Mouse (Mus musculus) heart, postnatal 10 days (tissue): ENCODE results near the gene Pim1. TPM values are rescaled to one million over a fixed set of nuclear protein-coding genes. Genes with fewer than 3 reads are reported as not detected.

Experiments used
- DNase-seq, 2 experiments: peaks; one replicate each; pipeline ENCODE4 v3.0.0; 2021
- intact Hi-C: fragments of 180-260 bp; cut with DNase I; formaldehyde crosslinking; loops from one replicate; pipeline ENCODE4 v1.15.1; 2025
- total RNA-seq, 2 experiments: library from RNA; stranded (reverse); gene quantifications; 2 replicates each; pipeline ENCODE4 v1.2.3; 2021

The Pim1 gene
- total RNA-seq, 2 experiments from 2014 or later = 40.6 to 51.5 TPM

DNA sequence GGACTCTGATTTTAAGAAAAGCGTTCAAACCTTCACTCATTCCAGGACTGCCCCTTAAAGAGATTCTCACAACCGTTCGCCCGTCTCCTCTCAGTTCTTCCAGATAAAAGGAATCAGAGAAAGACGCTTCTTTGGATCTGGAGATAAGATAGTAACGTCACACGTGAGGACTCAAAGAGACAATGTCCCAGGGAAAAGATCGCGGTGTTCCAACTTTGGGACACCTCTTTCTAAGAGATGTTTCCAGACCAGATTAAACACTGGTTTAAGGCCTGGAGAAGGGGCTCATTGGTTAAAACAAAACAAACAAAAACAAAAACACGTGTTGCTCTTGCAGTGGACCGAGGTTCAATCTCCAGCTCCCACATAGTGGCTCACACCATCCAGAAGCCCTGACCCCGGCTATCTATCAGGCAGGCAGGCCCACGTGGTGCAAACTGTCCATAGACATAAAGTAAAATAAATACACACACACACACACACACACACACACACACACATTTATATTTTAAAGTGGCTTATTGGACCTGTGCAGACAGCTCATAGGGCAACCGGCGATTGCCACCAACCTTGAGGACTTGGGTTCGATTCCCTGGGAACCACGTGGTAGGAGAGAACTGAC is 25.9 kb upstream of the Pim1 start:
- intact Hi-C loops = no loop called here

DNA sequence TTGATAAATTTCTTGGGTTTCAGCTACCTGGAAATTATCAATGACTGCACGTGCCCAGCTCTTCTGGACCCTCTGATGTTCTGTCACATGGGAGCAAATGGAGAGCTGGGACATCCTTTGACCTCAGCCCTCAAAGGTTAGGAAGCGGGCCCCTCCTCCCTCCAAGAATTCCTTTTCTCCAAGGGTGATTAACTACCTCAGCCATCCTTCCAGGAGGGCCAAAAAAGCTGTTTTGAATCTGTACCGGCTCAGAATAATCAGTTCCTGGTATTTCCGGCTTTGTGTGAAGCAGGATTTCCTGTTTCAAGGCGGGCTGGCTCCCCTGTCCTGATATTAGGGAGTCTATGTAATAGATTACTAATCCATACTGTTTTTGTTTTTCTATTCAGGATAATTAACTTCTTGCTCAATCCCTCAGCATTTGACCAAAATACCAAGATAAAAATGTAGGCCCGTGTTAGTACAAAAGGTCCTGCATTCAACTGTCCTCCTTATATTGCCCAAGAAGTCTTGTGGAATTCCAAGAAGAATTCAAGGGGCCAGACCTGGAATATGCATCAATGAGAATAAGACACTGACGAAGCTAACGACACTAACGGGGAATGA is 25.0 kb upstream of the Pim1 start:
- no peak for DNase-seq
- intact Hi-C loops = no loop called here

More for the DNA sequence above, 25.9 kb upstream of the Pim1 start:
- no peak for DNase-seq

DNA sequence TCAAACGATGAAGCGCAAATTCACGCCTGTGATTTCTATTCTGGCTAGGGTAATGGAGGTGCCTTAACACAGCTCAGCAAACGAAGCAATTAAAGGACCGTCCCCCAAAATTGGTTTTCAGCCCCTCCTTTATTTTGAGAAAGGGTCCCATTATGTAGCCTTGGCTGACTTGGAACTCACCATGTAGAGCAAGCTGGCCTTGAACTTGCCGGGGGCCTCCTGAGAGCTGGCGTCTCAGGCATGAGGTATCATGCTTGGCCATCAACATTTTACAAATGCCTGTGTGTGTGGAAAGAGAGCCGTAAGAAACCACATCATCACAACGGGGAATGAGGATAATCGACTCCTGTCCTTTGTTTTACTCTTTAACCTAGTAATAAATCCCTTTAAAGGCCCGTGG is 23.5 kb upstream of the Pim1 start:
- intact Hi-C loops = no loop called here
- DNase-seq = no peak

DNA sequence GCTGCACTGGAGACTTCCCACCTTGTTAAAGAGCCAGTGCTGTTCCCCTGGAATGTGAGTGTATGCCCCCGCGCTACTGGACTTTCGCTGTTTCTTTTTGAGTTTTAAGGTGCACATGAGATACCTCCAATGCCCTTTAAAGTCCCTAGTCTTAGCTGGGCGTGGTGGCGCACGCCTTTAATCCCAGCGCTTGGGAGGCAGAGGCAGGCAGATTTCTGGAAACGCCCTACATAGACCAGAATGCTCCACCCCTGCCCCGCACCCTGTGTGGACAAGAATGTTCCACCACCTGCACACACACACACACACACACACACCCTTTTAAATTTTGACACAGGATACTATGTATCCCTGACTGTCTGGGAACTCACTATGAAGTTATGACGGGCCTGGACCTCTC is 17.1 kb upstream of the Pim1 start:
- intact Hi-C loops = no loop called here
- no peak for DNase-seq

DNA sequence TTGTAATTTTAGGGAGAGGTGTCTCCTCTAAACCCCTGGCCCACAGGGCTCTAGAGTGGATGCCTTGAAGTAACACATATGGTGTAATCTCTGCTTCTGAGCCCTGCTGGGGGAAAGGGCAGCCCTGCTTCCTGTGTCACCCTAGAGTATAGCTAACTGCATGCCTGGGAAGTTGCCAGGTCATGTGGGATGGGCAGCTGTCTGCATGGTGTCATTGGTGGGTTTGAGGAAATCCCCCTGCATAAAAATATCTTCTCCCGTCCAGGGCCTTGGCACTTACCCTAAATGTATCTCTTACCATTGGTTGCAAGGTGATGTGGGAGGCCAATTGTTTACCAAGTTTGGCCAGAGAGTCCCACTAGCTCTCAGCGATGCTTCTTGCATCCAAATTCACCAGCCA is 16.5 kb upstream of the Pim1 start:
- intact Hi-C loops = loop anchor here (2.0 kb wide), 1 partner anchor 15 kb away; no protein-coding TSS in a partner anchor
- DNase-seq = no peak

DNA sequence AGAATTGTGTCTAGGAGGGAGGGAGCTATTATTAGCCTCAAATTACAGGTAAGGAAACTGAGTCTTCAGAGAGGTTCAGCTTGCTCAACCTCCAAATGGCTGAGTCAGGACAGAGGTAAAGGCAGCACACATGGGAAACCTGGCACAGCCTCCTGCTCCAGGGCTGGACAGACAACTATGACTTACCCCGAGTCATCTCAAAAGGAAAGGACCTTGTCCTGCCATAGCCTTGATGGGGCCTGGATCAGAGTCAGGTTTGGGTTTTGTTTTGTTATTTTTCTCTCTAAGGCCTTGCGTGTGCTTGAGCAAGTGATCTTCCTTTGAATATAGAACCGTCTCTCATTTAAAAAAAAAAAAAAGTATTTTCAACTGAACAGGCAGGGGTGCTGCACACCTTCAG is 15.4 kb upstream of the Pim1 start:
- intact Hi-C loops = loop anchor here (2.0 kb wide), 1 partner anchor 14 kb away; no protein-coding TSS in a partner anchor

DNA sequence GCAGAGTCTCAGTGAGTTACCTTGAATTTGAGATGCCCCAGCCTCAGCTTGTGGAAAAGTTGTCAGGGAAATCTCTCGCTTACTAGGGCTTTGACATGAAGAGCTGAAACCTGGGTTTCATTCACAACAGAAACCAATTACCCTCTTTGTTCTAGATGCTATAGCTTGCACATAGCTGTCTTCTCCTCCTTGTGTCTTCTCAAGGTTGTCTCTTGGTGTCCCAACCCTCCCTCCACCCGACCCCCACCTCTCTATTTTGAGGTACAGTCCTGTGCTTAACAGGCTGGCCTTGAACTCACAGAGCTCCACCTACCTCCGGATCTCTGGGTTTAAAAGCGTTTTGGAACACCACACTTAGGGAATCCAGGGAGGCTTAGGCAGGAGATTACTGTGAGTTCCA is 14.1 kb upstream of the Pim1 start:
- intact Hi-C loops = no loop called here
- no peak for DNase-seq

More for the DNA sequence above, 15.4 kb upstream of the Pim1 start:
- DNase-seq = no peak

DNA sequence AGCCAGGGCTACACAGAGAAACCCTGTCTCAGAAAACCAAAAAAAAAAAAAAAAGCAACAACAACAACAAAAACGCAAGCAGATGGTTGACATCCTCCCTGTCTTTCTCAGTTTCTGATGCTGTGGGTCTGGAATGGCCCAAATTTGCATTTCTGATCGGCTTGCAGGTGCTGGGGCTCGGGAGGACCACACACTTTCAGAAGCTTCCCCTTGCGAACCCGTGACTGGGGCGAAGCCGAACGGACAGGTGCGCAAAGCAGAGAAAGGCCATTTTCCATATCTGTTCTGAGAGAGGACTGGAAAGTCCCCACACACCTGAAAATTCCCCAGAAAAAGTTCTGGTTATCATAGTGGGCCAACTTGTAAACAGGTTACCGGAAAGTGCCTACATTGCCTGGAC is 13.2 kb upstream of the Pim1 start:
- no peak for DNase-seq
- intact Hi-C loops = no loop called here

DNA sequence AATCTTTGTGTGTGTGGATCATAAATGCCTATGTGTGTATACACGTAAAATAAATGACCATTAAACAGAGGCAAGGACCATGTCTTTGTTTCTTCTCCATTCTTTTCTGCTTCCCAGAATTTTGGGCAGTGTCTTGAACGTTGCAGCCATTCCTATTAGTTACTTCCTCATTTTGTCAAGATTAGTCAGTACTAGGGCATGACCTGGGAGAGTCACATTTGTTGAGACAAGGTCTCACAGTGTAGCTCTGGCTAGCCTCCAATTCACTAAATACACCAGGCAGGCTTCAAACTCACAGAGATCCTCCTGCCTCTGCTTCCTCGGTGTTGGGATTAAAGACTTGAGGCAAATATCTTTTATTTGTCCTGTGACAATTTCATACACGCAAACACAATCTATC is 12.3 kb upstream of the Pim1 start:
- DNase-seq = no peak
- intact Hi-C loops = no loop called here

DNA sequence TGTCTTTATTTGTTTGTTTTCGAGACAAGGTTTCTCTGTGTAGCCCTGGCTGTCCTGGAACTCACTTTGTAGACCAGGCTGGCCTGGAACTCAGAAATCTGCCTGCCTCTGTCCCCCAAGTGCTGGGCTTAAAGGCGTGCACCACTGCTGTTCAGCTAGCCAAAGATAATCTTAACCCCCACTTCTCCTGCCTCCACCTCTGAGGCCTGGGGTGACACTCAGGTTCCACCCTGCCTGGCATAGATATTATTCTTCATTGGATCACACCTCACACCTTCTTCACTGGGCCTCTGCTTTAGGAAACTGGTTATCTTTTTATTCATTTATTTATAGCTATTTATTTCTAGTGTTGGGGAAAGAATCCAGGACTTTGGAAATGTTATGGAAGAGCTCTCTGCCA is 10.3 kb upstream of the Pim1 start:
- intact Hi-C loops = no loop called here
- DNase-seq = no peak

DNA sequence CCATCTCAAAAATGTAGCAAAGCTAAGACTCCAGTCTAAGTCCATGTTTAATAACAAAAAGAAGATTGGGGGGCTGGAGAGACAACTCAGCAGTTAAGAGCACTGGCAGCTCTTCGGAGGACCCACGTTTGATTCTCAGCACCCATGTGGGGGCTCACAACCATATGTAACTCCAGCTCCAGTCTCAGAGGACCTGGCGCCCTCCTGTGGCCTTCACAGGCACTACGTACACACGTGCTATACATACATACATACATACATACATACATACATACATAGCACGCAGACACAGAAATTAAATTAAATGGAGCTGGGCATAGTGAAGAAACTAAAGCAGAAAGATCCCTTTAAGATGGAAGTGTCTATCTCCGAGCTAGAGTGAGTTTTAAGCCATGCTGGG is 7.9 kb upstream of the Pim1 start:
- intact Hi-C loops = no loop called here
- no peak for DNase-seq

DNA sequence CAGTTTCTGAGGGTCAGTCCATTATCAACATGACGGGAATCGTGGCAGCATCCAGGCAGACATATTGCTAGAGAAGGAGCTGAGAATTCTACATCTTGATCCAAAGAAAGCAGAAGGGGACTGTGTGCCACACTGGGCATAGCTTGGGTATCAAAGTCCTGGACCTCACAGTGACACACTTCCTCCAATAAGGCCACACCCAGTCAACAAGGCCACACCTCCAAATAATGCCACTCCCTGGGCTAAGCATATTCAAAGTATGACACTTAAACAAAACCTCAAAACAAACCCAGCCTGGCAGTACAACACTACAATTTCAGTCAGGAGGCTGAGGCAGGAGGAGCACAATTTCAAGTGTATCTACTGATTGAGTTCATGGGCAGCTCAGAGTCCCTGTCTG is 7.3 kb upstream of the Pim1 start:
- intact Hi-C loops = no loop called here
- DNase-seq = no peak

DNA sequence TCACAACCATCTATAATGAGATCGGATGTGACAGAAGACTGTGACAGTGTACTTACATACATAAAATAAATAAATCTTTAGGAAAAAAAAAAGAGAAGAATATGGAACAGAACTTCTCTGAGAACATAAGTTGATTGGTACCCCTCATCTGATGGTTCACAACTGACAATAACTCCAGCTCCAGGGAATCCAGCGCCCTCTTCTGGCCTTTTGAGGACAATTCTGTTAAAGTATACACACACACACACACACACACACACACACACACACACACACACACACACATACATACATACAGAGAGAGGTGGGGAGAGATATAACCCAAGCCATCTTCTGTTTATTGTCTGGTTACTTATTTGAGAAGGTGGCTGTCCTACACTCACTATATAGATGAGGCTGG is 6.1 kb upstream of the Pim1 start:
- intact Hi-C loops = no loop called here
- DNase-seq = no peak

DNA sequence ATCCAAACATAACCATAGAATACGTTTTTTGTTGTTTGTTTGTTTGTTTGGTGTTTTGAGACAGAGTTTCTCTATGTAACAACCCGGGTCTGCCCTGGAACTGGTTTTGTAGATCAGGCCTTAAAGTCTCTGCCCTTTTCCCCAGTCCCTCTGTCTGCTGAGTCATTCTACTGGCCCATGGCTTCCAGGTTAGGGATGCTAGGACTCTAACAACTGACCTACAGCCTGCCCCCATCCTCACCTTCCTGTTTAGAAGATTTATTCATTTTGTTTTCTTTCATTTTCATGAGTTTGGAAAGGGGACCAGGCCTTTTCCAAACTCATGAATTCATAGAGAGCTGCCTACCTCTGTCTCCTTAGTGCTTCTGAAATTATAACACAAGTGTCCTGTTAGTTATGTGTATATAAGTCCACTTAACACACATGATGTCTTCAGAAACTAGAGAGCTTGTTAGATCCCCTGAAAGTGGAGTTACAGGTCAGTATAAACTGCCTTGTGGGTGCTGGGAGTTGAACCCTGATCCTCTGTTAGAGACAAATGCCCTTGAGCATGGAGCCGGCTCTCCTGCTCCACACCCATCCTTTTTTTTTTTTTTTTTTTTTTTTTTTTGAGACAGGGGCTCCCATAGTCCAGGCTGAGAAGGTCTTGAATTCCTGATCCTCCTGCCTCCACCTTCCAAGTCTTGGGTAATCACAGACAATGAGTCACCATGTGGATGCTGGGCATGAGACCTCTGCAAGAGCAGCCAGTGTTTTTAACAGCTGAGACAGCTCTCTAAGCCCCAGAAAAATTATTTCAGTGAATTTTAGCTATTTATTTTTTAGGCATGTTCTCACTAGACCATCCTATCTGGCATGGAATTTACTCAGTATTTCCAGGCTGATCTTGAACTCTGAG is 5.0 kb upstream of the Pim1 start:
- DNase-seq = no peak
- intact Hi-C loops = no loop called here

DNA sequence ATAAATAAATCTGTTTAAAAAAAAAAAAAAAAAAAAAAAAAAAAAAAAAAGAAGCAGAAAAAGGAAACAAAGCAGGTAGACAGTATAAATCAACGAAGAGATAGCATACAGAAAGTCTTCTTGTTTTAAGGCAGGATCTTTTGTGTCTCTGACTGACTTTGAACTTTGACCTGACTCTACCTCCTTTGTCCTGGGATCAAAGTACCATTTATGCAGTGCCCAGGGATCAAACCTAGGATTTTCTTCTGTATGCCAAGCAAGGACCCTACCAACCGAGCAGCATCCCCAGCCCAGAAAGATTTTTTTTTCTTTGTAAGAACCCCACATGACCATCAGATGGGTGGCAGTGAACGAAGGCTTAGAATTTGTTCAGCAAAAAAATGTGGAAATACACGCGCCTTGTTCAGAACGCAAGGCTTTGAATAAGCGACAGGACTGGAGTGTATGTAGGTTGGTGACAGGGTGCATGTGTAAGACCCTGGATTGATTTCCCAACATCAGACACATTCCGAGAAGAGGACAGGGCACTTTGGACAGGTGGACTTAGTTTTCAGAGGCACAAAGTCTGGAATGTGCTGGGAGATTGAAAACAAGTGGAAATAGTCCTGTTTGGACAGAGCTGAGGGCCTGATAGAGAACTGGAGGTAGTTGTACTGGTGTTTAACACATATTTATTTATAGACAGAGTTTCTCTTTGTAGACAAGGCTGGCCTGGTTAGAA is 2.1 kb upstream of the Pim1 start:
- intact Hi-C loops = loop anchor here (2.0 kb wide), 1 partner anchor 14 kb away; no protein-coding TSS in a partner anchor
- DNase-seq = no peak

DNA sequence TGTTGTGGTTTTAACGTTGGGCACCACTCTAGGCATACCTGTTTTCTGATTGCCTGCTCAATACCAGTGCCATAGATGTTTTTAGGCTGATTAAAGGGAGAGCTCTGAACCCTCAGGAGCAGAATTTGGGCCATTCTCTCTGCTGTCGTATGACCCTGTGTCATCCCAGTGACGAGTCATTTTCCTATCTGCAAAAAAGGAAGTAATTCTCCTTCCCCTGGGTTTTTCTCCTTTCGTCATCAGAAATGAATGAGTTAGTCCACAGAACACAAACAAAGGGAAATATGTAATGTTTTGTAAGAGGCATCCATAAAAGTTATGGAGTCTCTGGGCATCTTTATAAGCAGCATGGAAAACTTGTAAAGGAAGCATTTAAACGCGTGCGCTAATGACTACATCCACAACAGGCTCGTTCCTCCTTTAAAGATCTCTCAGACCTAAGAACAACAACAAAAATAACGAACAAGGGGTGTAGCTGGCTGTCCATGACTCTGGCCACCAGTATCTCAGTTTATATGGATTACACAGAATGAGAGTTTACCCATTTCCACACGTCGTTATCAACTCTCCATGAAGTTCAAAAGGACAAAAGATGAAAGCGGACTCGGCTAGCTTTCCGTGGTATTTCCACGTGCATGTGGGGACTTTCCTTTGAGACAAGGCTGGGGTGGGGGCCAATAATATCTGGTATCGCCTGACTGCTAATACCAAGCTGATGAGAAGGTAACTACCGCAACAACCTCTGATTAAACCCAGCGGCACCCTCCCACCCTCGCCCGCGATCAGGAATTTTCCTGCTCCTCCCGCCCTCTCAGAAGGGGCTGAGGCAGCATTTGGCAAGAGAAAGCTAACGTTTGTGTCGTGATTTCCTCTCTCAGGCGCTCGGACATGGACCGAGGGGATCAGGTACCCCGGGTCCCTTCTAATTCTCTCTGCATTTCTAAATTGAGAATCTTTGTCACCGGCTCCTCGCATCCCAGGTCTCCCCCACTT is 1.3 kb upstream of the Pim1 start:
- DNase-seq = peak; percentile 54 to 68
- intact Hi-C loops = loop anchor here (2.0 kb wide), 1 partner anchor 14 kb away; no protein-coding TSS in a partner anchor

DNA sequence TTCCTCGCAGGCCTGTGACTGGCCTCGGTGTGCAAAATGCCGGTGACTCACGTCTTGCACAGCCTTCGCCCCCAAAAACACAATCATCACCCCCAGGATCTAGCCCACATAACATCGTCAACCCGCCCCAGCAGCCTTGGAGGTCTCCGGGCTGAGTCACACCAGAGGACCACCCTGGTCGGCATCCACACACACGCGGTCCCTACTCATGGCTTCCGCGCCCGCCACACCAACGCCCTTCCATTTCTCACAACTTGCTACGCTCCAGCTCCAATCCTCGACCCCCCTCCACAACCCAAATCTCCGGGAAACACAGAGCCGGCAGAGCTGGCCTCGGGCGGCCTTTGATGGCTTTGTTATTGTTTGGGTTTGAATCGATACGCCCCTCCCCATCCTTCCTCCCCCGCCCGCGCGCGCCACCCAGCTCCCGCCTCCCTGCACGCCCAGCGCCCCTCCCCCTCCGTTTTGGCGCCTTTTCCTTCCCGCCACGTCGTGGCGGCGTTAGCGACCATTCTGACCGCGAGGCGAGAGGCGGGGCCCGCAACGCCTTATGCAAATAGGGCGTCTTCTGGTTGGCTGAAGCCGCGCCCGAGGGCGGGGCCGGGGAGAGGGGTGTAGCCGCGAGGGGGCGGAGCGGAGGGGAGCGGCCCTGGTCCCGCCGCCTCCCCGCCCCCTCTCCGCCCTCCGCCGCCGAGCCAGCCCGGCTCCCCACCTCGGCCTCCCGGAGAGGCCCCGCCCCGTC is 411 bp upstream of the Pim1 start:
- DNase-seq = peak; percentile 99
- intact Hi-C loops = loop anchor here (2.0 to 10.0 kb wide), 2 partner anchors 15 to 445 kb away; no protein-coding TSS in a partner anchor

DNA sequence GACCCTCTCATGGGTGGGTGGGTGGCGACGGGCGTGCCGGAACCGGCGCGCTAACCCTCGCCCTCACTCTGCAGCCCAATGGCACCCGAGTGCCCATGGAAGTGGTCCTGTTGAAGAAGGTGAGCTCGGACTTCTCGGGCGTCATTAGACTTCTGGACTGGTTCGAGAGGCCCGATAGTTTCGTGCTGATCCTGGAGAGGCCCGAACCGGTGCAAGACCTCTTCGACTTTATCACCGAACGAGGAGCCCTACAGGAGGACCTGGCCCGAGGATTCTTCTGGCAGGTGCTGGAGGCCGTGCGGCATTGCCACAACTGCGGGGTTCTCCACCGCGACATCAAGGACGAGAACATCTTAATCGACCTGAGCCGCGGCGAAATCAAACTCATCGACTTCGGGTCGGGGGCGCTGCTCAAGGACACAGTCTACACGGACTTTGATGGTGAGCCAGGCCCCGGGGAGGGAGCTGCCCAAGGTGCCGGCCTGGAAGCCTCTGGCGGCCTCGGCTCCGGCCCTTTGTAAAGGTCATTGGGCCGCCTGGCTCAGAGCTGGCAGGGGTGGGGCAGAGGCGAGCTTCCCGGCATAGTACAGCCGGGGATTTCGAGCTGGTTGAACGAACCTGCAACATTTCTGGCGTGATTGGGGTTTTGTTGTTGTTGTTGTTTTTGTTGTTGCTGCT is 1.2 kb downstream of the Pim1 start:
- intact Hi-C loops = loop anchor here (1.0 to 10.0 kb wide), 2 partner anchors 33 to 447 kb away; no protein-coding TSS in a partner anchor
- DNase-seq = peak; percentile 74 to 75
